Mouse (Mus musculus): Measurements from ENCODE around the gene Gm28308.

- TF ChIP-seq CTCF (conservative IDR thresholded peaks at IDR 0.05 in 1 of 2, IDR thresholded peaks at IDR 0.05 in 1 of 2; ENCODE audit: low read depth in 2 of 2, low read length in 2 of 2) = no peak
- no peak for TF ChIP-seq RAD21 (IDR thresholded peaks at IDR 0.05; ENCODE audit: low read depth, low read length)
- no peak for TF ChIP-seq POLR2AphosphoS2 (IDR thresholded peaks at IDR 0.05; ENCODE audit: low read depth, low read length)
- no peak for TF ChIP-seq MYC (IDR thresholded peaks at IDR 0.05; ENCODE audit: low read depth, low read length)
- TF ChIP-seq NELFE (IDR thresholded peaks at IDR 0.05; ENCODE audit: low read depth, low read length) = no peak
- no peak for TF ChIP-seq TCF12 (IDR thresholded peaks at IDR 0.05; ENCODE audit: low read depth, low read length)
- TF ChIP-seq E2F4 (IDR thresholded peaks at IDR 0.05; ENCODE audit: insufficient replicate concordance, low read depth, low read length) = no peak
- no peak for TF ChIP-seq HCFC1 (IDR thresholded peaks at IDR 0.05; ENCODE audit: low read depth, low read length)
- no peak for TF ChIP-seq ZNF384 (IDR thresholded peaks at IDR 0.05; ENCODE audit: low read depth, low read length)
- no peak for TF ChIP-seq POLR2A (IDR thresholded peaks at IDR 0.05; ENCODE audit: low read depth, low read length)
- TF ChIP-seq MXI1 (IDR thresholded peaks at IDR 0.05; ENCODE audit: low read depth, low read length) = no peak
Observed at GRCm38 (mm10) chr6:52153270-52153669, 59.9 kb downstream of the Gm28308 start.
